Mouse (Mus musculus) liver, postnatal 0 days (tissue): ENCODE results near the gene Coa3.

Experiments
- CTCF ChIP-seq: sonication (generic); IDR thresholded peaks from 2 replicates; pipeline ENCODE4 v1.5.1; 2016; ENCODE audit warnings: antibody characterized with exemption, low read depth
- EP300 ChIP-seq: IDR thresholded peaks from 2 replicates; pipeline ENCODE4 v1.6.1; 2016; ENCODE audit warnings: antibody characterized with exemption, low read depth, mild to moderate bottlenecking

DNA sequence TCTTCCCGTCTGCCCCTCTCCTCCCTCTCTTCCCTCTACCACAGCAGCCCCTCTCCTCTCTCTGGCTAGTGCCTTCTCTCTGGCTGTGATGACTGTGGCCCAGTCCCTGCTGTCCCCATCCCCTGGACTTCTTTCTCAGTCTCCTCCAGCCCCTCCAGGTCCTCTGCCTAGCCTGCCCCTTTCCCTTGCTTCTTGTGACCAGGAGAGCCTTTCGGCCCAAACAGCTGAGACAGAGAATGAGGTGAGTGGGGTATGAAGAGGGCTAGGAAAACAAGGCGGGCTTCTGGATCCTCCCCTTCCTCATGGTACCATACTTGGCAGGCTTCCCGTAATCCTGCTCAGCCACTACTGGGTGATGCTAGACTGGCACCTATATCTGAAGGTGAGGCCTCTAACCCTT lies 3.6 kb downstream of the Coa3 start:
- TF ChIP-seq CTCF = no peak
- TF ChIP-seq EP300 = no peak
